Mouse (Mus musculus) neural tube, embryonic 11.5 days (tissue): ENCODE measurements around the gene Mical2. TPM values are rescaled to one million over a fixed set of nuclear protein-coding genes. Genes with fewer than 3 reads are reported as not detected.

ENCODE experiments used
- ATAC-seq: fragments of 200-750 bp; cut with Nextera tagmentation; 2 replicates; pipeline ENCODE4 v1.8.0; 2017; ENCODE audit warnings: moderate number of reproducible peaks, mild to moderate bottlenecking, moderate TSS enrichment, moderate library complexity; ENCODE audit not compliant: insufficient read depth, low FRiP score, low TSS enrichment
- DNase-seq: peaks from one replicate; pipeline ENCODE4 v3.0.0-alpha.2; 2015; ENCODE audit warnings: low spot score
- H3K27ac ChIP-seq: fragments of 300-500 bp; sonication (generic); 2 replicates; pipeline ENCODE4 v1.5.1; 2014; ENCODE audit warnings: low read depth, mild to moderate bottlenecking, low read length
- H3K27me3 ChIP-seq: fragments of 300-500 bp; sonication (generic); 2 replicates; pipeline ENCODE4 v1.6.1; 2014; ENCODE audit warnings: mild to moderate bottlenecking, low read length, mixed read lengths; ENCODE audit not compliant: control insufficient read depth, insufficient read depth
- H3K36me3 ChIP-seq: fragments of 300-500 bp; sonication (generic); 2 replicates; pipeline ENCODE4 v1.6.1; 2014; ENCODE audit warnings: mild to moderate bottlenecking, low read length, moderate library complexity, mixed read lengths; ENCODE audit not compliant: control insufficient read depth, insufficient read depth
- H3K4me1 ChIP-seq: fragments of 300-500 bp; sonication (generic); 2 replicates; pipeline ENCODE4 v1.6.1; 2014; ENCODE audit warnings: low read length, mixed read lengths; ENCODE audit not compliant: control insufficient read depth, insufficient read depth
- H3K4me2 ChIP-seq: fragments of 300-500 bp; sonication (generic); 2 replicates; pipeline ENCODE4 v1.6.1; 2014; ENCODE audit warnings: low read depth, mild to moderate bottlenecking, moderate library complexity
- H3K4me3 ChIP-seq: fragments of 300-500 bp; sonication (generic); 2 replicates; pipeline ENCODE4 v1.5.1; 2014; ENCODE audit warnings: low read depth, low read length
- H3K9ac ChIP-seq: fragments of 300-500 bp; sonication (generic); 2 replicates; pipeline ENCODE4 v1.6.1; 2014; ENCODE audit warnings: mild to moderate bottlenecking, low read length
- H3K9me3 ChIP-seq: fragments of 300-500 bp; sonication (generic); 2 replicates; pipeline ENCODE4 v1.6.1; 2016; ENCODE audit warnings: low read length; ENCODE audit not compliant: control insufficient read depth
- WGBS: fragments of 180-500 bp; shearing (Covaris S2); extraction: QIAGEN DNeasy Blood & Tissue Kit; methylation state at CpG from one replicate; pipeline ENCODE4 v1.1.7; 2014; 5-methylcytosine and 5-hydroxymethylcytosine counted together
- polyA plus RNA-seq: library from polyadenylated mRNA; unstranded; fragments of >200 nt; fragmentation: Nextera tagmentation; extraction: Ambion mirVana; gene quantifications from 2 replicates; pipeline ENCODE4 v1.2.1, GENCODE M21; 2014

Mical2 gene
- polyA plus RNA-seq, 1 experiment from 2014 or later, result 1.6 TPM

DNA sequence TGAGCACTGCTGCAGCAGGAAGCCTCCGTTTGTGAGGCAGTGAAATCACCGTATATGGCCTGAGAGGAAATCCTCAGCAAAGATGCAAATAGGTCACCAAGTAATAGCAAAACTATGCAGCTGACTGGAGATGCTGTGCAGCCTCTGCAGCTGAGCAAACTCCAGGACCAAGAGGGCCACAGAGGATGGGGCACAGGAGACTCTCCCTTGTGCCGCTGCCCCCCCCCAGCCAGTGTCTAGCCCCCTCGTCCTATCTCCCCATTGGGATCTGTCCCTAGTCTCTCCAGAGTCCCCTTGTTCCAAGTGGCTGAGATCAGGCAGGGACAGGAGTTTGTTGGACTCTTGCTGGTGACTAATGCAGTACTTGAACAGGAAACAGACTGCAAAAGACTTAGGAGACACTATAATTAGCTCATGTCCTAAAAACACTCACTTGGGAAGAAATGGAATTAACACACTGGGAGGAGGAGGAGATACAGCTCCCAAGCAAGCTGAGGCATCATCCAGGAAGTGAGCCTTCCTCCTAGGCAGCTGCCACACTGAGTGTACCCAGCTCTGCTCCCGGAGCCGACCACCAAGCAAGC is 21.2 kb upstream of the Mical2 start:
- WGBS, result 62% methylated on average over 6 of the region's 6 CpGs
- H3K4me3 ChIP-seq, result no peak overlapping the region
- H3K9me3 ChIP-seq, result no peaks in the 10 kb centered on the region
- no peaks in the 10 kb centered on the region for H3K36me3 ChIP-seq
- ATAC-seq (no peak), DNase-seq (no peak)
- H3K27ac ChIP-seq, result no peak overlapping the region
- H3K9ac ChIP-seq, result no peak overlapping the region
- H3K27me3 ChIP-seq, result no peaks in the 10 kb centered on the region
- no peaks in the 10 kb centered on the region for H3K4me1 ChIP-seq
- H3K4me2 ChIP-seq, result no peak overlapping the region

DNA sequence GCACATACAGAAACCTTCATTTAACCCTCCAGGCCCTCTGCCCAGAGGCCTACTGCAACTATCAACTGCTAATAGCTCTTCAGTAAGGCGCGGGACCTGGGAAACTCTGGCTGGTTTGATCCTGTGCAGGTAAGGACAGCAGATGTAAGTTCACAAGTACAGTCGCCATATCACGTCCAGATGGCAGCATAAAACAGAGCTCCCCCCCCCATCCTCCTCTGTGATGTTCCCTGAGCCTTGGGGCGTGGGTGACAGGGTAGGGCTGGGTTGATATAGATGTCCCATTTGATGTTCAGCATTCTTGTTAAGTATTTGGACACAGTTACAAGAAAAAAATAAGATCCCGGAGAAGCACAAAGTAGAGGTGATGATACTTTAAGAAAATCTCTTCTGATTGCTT is 20.1 kb upstream of the Mical2 start:
- H3K4me3 ChIP-seq, result no peak overlapping the region
- no peak overlapping the region for H3K27ac ChIP-seq
- no peaks in the 10 kb centered on the region for H3K4me1 ChIP-seq
- H3K9ac ChIP-seq, result no peak overlapping the region
- H3K27me3 ChIP-seq, result no peaks in the 10 kb centered on the region
- no peak for ATAC-seq
- H3K36me3 ChIP-seq, result no peaks in the 10 kb centered on the region
- no peaks in the 10 kb centered on the region for H3K9me3 ChIP-seq
- DNase-seq, result no peak
- 86% methylated on average over 6 of the region's 6 CpGs for WGBS
- H3K4me2 ChIP-seq, result no peak overlapping the region

DNA sequence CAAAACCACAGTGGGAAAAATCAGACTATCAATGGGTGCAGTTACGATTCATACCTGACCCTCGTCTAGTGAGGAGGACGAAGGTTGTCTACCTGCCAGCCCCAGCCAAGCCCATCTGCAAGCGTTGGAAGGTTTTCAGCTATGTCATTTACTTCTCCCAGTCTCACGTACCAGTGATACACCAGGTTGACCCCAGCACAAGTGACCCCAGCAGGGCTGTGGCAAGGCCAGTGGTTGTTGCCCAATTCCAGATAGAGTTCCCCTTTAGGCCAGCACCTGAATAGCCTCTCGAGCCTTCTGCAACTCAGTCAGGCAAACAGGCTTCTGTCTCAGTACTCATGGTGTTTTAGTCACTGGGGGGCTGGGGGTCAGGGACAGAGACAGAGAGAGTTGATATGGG is 17.9 kb upstream of the Mical2 start:
- no peaks in the 10 kb centered on the region for H3K27me3 ChIP-seq
- H3K27ac ChIP-seq, result no peak overlapping the region
- no peaks in the 10 kb centered on the region for H3K9me3 ChIP-seq
- no peak overlapping the region for H3K4me2 ChIP-seq
- H3K4me1 ChIP-seq, result no peaks in the 10 kb centered on the region
- no peaks in the 10 kb centered on the region for H3K36me3 ChIP-seq
- no peak overlapping the region for H3K9ac ChIP-seq
- DNase-seq (no peak), ATAC-seq (no peak)
- no peak overlapping the region for H3K4me3 ChIP-seq
- WGBS, result 92% methylated on average over 6 of the region's 6 CpGs

DNA sequence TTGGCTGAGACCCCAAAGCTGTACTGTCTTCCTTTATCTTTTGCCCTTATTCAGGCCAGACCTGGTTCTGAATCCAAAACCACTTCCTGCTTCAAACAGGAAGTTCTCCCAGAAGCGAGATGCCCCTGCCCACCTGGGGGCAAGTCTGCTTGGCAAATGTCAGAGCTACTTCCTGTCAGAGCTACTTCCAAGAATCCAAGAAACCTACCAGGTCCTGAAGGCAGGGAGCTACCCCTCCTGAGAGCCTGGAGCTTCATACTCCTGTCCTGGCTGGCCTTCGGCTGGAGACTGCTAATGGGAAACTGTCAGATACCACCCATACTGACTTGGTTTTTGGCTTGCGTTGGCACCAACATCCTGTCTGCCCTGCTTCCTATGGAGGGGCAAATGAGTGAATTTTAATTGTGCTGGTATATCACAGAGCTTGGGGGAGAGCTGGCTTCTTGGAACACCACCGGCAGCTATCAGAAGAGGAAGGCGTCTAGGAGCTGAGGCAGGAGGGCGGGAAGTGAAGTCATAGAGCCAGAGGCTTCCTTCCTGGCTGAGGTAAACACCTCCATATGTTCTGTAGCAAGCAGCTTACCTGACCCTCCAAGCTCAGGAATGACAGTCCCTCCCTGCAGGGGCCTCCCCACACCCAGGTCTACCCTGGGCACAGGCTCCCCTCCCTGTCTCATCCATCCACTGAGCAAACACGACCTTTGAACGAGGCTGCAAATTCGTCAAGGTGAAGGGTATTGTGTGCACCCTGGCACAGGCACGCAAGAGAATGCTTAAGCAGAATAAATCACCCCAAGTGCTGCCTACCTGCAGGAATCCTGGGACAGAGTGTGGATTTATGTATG is 17.1 kb upstream of the Mical2 start:
- Histone ChIP-seq H3K4me1 (no peaks in the 10 kb centered on the region), H3K27me3 (no peaks in the 10 kb centered on the region), H3K9ac (no peak overlapping the region), H3K4me3 (no peak overlapping the region), H3K9me3 (no peaks in the 10 kb centered on the region), H3K36me3 (no peaks in the 10 kb centered on the region), H3K27ac (no peak overlapping the region), H3K4me2 (no peak overlapping the region)
- DNase-seq (no peak), ATAC-seq (no peak)
- 71% methylated on average over 10 of the region's 10 CpGs for WGBS

DNA sequence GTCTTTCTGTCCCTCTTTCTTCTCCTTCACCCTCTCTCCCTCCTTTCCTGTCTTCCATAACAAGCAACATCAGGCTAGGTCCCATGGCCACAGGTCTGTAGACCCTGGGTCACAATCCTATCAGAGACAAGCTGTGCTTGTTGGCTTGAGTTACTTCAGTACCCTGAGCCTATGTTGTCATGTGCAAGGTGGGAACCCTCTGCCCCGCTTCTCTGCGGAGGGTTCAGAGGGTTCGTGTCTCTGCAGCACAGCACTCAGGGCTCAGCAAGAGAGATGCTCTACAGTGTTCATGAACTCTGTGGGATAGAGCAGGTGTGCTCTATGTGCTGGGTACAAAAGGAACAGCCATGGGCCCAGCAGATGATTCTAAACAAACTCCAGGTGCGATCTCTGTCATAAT is 16.0 kb upstream of the Mical2 start:
- H3K27ac ChIP-seq, result no peak overlapping the region
- H3K4me2 ChIP-seq, result no peak overlapping the region
- ATAC-seq (no peak), DNase-seq (no peak)
- H3K9ac ChIP-seq, result no peak overlapping the region
- no peaks in the 10 kb centered on the region for H3K27me3 ChIP-seq
- H3K4me1 ChIP-seq, result no peaks in the 10 kb centered on the region
- 93% methylated on average over 4 of the region's 4 CpGs for WGBS
- H3K4me3 ChIP-seq, result no peak overlapping the region
- no peaks in the 10 kb centered on the region for H3K9me3 ChIP-seq
- H3K36me3 ChIP-seq, result no peaks in the 10 kb centered on the region

DNA sequence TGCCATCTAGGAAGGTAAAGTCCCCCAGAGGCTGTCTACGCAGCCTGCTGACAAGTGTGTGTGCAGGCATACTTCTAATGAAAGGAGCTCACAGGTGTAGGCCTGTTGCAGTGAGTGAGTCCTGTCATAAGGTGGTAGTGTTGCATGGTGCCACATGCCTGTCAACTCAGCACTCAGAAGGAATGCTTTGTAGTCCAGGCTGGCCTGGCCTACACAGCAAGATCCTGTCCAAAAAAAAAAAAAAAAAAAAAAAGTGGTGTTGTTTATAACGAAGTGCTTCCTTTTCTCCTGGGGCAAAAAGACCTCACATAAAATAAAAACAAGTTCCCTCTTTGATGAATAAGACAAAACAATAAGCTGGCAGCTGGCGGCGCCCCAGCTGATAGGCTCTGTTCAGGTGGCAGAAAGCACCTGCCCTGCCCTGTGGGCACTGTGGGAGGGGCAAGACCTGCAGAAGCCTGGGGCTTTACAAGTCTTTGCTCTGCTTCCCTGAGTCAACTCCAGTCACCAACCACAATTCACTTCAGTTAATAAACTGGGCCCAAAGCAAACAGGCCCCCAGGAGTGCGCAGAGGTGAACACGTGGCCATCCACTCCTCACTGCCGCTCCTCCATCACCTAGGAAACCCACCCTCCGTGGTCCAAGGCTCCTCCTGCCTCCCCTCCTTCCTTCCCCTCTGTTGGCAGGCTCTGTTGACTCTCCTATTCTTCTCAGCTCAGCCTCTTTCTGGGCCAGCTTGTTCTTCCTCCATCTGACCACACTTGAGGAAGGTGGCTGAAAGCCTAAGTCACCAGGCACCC is 12.5 kb upstream of the Mical2 start:
- DNase-seq, result no peak
- ATAC-seq, result no peak

DNA sequence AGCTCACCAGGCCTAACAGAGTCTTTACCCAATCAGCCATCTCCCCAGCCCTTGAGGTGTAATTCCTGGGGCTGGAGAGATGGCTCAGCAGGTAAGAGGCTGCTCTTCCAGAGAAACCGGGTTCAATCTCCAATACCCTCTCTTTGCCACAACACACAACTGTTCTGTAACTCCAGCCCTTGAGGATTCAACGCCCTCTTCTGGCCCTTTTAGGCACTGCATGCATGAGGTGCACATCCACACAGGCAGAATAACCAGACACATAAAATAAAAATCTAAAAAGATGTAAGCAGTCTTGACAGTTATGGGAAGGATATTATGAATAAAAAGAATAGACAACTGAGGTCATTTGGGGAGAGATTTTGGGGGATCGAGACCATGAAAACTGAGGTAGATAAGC is 9.8 kb upstream of the Mical2 start:
- no peak overlapping the region for H3K4me2 ChIP-seq
- no peaks in the 10 kb centered on the region for H3K27me3 ChIP-seq
- no peak overlapping the region for H3K9ac ChIP-seq
- no peaks in the 10 kb centered on the region for H3K4me1 ChIP-seq
- ATAC-seq (no peak), DNase-seq (no peak)
- 85% methylated on average over 3 of the region's 3 CpGs for WGBS
- H3K36me3 ChIP-seq, result no peaks in the 10 kb centered on the region
- no peaks in the 10 kb centered on the region for H3K9me3 ChIP-seq
- no peak overlapping the region for H3K27ac ChIP-seq
- no peak overlapping the region for H3K4me3 ChIP-seq

More for the DNA sequence above, 12.5 kb upstream of the Mical2 start:
- H3K4me3 ChIP-seq, result no peak overlapping the region
- no peak overlapping the region for H3K27ac ChIP-seq
- 51% methylated on average over 8 of the region's 8 CpGs for whole genome bisulfite sequencing
- H3K4me1 ChIP-seq, result no peaks in the 10 kb centered on the region
- H3K9ac ChIP-seq, result no peak overlapping the region
- no peaks in the 10 kb centered on the region for H3K9me3 ChIP-seq
- no peaks in the 10 kb centered on the region for H3K27me3 ChIP-seq
- H3K4me2 ChIP-seq, result no peak overlapping the region
- H3K36me3 ChIP-seq, result no peaks in the 10 kb centered on the region

DNA sequence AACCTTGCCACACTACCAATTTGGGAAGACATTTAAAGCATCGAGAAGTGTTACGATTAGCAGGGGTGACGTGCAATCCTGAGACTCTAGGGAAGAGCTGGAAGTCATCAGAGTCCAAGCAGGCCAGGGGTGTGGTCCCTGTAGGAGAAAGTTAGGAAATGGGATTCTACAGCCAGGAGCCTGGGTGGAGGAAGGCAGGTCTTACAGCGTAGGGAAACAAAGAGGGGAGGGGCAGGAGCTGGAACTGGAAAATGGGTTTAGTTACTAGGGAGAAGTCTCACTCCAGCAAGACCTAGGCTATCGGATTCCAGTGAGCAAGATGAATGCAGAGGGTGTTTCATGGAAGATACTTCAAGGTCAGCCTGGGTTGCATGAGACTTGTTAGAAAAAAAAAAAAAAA is 8.9 kb upstream of the Mical2 start:
- no peak overlapping the region for H3K4me3 ChIP-seq
- DNase-seq, result no peak
- no peak overlapping the region for H3K4me2 ChIP-seq
- no peaks in the 10 kb centered on the region for H3K4me1 ChIP-seq
- H3K9ac ChIP-seq, result no peak overlapping the region
- H3K27ac ChIP-seq, result no peak overlapping the region
- H3K27me3 ChIP-seq, result no peaks in the 10 kb centered on the region
- no peaks in the 10 kb centered on the region for H3K36me3 ChIP-seq
- WGBS, result 71% methylated on average over 5 of the region's 5 CpGs
- no peaks in the 10 kb centered on the region for H3K9me3 ChIP-seq
- no peak for ATAC-seq
